Mouse (Mus musculus) hindbrain, embryonic 12.5 days (tissue): Measurements from ENCODE around the gene Vmn2r8. TPM values are rescaled to one million over a fixed set of nuclear protein-coding genes. Genes with fewer than 3 reads are reported as not detected.

Experiments
- ATAC-seq: fragments of 200-750 bp; cut with Nextera tagmentation; 2 replicates; pipeline ENCODE4 v1.8.0; 2017; ENCODE audit warnings: moderate TSS enrichment; ENCODE audit not compliant: low FRiP score
- H3K27ac ChIP-seq: fragments of 300-500 bp; sonication (generic); 2 replicates; pipeline ENCODE4 v1.5.1; 2016; ENCODE audit warnings: mild to moderate bottlenecking
- H3K27me3 ChIP-seq: fragments of 300-500 bp; sonication (generic); 2 replicates; pipeline ENCODE4 v1.6.1; 2016; ENCODE audit warnings: mild to moderate bottlenecking
- H3K36me3 ChIP-seq: fragments of 300-500 bp; sonication (generic); 2 replicates; pipeline ENCODE4 v1.6.1; 2016; ENCODE audit warnings: mild to moderate bottlenecking
- H3K4me1 ChIP-seq: fragments of 300-500 bp; sonication (generic); 2 replicates; pipeline ENCODE4 v1.6.1; 2016
- H3K4me2 ChIP-seq: fragments of 300-500 bp; sonication (generic); replicated peaks from 2 replicates; pipeline ENCODE4 v1.6.1; 2016; ENCODE audit warnings: mild to moderate bottlenecking
- H3K4me3 ChIP-seq: fragments of 300-500 bp; sonication (generic); 2 replicates; pipeline ENCODE4 v1.5.1; 2016; ENCODE audit warnings: mild to moderate bottlenecking
- H3K9ac ChIP-seq: fragments of 300-500 bp; sonication (generic); 2 replicates; pipeline ENCODE4 v1.6.1; 2016; ENCODE audit warnings: mild to moderate bottlenecking, moderate library complexity
- H3K9me3 ChIP-seq: fragments of 300-500 bp; sonication (generic); replicated peaks from 2 replicates; pipeline ENCODE4 v1.6.1; 2016; ENCODE audit warnings: mild to moderate bottlenecking
- WGBS: fragments of 180-500 bp; shearing (Covaris S2); methylation state at CpG from one replicate; pipeline ENCODE4 v1.1.7; 2016; 5-methylcytosine and 5-hydroxymethylcytosine counted together
- polyA plus RNA-seq: library from polyadenylated mRNA; unstranded; fragments of >200 nt; fragmentation: Nextera tagmentation; extraction: Ambion mirVana; gene quantifications from 2 replicates; pipeline ENCODE4 v1.2.1, GENCODE M21; 2016

Vmn2r8 gene
- polyA plus RNA-seq, 1 experiment from 2014 or later: not detected

DNA sequence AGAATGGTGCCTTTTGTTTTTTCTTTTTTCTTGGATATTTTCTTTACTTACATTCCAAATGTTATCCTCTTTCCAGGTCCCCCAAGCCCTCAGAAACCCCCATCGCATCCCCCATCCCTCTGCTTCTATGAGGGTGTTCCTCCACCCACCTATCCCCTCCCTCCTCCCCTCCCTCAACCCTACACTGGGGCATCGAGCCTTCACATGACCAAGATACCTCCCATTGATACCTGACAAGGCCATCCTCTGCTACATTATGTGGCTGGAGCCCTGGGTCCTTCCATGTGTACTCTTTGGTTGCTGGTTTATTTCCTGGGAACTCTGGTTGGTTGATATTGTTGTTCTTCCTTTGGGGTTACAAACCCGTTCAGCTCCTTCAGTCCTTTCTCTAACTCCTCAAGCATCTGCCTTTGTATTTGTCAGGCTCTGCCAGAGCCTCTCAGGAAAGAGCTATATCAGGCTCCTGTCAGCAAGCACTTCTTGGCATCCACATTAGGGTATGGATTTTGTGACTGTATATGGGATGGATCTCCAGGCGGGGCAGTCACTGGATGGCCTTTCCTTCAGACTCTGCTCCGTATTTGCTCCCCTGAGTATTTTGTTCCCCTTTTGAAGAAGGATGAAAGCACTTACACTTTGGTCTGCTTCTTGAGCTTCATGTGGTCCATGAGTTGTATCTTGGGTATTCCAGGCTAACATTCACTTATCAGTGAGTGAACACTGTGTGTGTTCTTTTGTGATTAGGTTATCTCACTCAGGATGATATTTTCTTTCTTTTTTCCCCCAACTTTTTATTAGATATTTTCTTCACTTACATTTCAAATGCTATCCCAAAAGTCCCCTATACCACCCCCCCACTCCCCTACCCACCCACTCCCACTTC is 58.1 kb downstream of the Vmn2r8 start:
- Histone ChIP-seq H3K9ac (no peak overlapping the region), H3K4me1 (no peaks in the 10 kb centered on the region), H3K9me3 (no peaks in the 10 kb centered on the region), H3K27me3 (no peaks in the 10 kb centered on the region), H3K27ac (no peak overlapping the region), H3K36me3 (no peaks in the 10 kb centered on the region), H3K4me2 (no peak overlapping the region), H3K4me3 (no peak overlapping the region)
- ATAC-seq: no peak
- WGBS: 91% methylated on average over 5 of the region's 5 CpGs

DNA sequence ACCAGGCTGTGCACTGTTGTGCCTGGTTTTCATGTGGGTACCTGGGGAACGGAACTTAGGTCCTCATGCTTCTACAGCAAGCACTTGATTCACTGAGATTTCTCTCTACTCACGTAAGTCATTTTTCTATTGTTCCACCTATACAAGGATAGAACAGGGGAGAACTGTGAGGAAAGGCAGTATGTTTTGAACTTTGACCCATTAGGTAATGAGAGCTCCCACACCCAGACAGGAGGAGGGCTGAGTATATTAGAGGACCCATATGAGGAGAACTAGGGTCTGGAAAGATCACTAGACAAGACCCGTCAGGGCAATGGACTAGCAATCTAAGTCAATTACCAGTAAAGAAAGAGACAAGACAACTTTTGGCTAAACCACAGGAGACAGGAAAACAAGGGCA is 64.0 kb downstream of the Vmn2r8 start:
- Histone ChIP-seq H3K27me3 (no peaks in the 10 kb centered on the region), H3K27ac (no peak overlapping the region), H3K9ac (no peak overlapping the region), H3K4me2 (no peak overlapping the region), H3K4me1 (no peaks in the 10 kb centered on the region), H3K36me3 (no peaks in the 10 kb centered on the region), H3K4me3 (no peak overlapping the region), H3K9me3 (no peaks in the 10 kb centered on the region)
- no peak for ATAC-seq
- WGBS: 82% methylated on average over 3 of the region's 3 CpGs

DNA sequence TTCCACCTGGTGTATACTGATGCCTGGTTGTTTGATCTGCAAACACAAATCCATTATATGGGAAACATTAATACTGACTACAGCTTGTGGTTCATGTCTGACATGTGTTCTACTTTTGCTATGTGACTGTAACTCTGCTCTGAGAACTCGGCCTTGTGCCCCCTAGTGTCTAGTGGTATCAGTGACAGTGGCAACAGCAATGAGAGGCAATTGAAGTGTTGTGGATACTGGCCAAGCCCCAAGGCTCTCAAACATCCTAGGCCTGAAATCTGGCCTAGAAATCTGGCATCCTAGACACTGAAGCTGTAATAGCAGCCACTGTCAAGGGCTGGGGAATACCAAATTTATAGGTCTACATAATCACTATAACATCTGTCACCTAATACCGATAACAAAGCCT is 64.8 kb downstream of the Vmn2r8 start:
- H3K4me1 ChIP-seq: no peaks in the 10 kb centered on the region
- no peak overlapping the region for H3K27ac ChIP-seq
- no peak overlapping the region for H3K4me2 ChIP-seq
- no peak for ATAC-seq
- 64% methylated on average over 2 of the region's 2 CpGs for WGBS
- no peak overlapping the region for H3K9ac ChIP-seq
- H3K27me3 ChIP-seq: no peaks in the 10 kb centered on the region
- H3K9me3 ChIP-seq: no peaks in the 10 kb centered on the region
- H3K36me3 ChIP-seq: no peaks in the 10 kb centered on the region
- H3K4me3 ChIP-seq: no peak overlapping the region

DNA sequence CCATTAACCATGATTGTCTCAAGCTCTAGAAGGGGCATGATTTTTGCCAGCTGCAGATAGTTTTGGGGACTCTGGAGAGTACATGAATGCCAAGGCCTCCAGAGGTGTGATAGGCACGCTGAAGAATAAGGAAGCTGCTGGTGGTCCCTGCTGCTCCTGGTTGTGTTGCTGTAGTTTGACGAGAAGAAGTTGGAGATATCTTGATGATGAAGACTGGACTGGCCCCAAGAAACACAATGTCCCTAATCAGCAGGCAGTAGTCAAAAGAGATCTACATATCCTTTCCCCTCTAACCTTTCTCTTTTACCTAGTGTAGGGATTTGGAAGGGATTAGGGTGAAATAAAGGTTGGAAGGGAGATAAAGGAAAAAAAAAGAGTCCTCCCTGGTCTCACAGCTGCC is 66.1 kb downstream of the Vmn2r8 start:
- no peak for ATAC-seq
- WGBS: 68% methylated on average over 2 of the region's 2 CpGs

DNA sequence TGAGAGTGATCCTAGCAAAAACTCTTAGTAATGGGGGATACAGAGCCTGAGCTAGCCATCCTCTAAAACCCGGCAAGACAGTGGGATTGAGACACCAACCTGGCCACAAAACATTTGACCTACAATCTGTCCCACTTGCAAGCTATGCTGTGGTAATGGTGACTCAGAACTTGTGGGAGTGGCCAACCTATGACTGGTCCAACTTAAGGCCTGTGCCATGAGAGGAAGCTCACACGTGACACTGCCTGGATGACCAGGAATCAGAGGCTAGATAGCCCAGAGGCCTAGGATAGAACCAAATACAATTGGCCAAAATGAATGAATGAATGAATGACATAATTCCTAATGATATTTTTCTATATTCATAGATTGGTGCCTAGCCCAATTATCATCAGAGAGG is 66.8 kb downstream of the Vmn2r8 start:
- Histone ChIP-seq H3K9ac (no peak overlapping the region), H3K36me3 (no peaks in the 10 kb centered on the region), H3K4me3 (no peak overlapping the region), H3K27ac (no peak overlapping the region), H3K27me3 (no peaks in the 10 kb centered on the region), H3K4me1 (no peaks in the 10 kb centered on the region), H3K4me2 (no peak overlapping the region), H3K9me3 (no peaks in the 10 kb centered on the region)
- ATAC-seq: no peak
- WGBS: 85% methylated on average over 2 of the region's 2 CpGs

More for the DNA sequence above, 66.1 kb downstream of the Vmn2r8 start:
- Histone ChIP-seq H3K36me3 (no peaks in the 10 kb centered on the region), H3K27me3 (no peaks in the 10 kb centered on the region), H3K27ac (no peak overlapping the region), H3K4me3 (no peak overlapping the region), H3K4me2 (no peak overlapping the region), H3K4me1 (no peaks in the 10 kb centered on the region), H3K9ac (no peak overlapping the region), H3K9me3 (no peaks in the 10 kb centered on the region)

Other genes with a start within 250 kb of the Vmn2r8 start
- gene Gak, start 179.1 kb downstream of the Vmn2r8 start, polyA plus RNA-seq: 54.3 and 63.2 TPM in 2 replicates
- gene Tmem175, start 179.1 kb downstream of the Vmn2r8 start, polyA plus RNA-seq: 21.6 and 22.3 TPM in 2 replicates
- gene Idua, start 148.5 kb downstream of the Vmn2r8 start, polyA plus RNA-seq: 11.2 and 12.9 TPM in 2 replicates
- gene Dgkq, start 139.2 kb downstream of the Vmn2r8 start, polyA plus RNA-seq: 21.9 and 23.5 TPM in 2 replicates
- gene Slc26a1, start 133.3 kb downstream of the Vmn2r8 start, polyA plus RNA-seq: 1.6 and 1.7 TPM in 2 replicates
- gene Fgfrl1, start 116.5 kb downstream of the Vmn2r8 start, polyA plus RNA-seq: 25.3 and 29.4 TPM in 2 replicates
- gene Rnf212, start 33.9 kb downstream of the Vmn2r8 start, polyA plus RNA-seq: 0.65 and 0.76 TPM in 2 replicates
- gene Tmed11, start 13.5 kb downstream of the Vmn2r8 start, polyA plus RNA-seq: not detected in 2 replicates
- not detected in 2 replicates for gene Vmn2r9, start 43.8 kb upstream of the Vmn2r8 start, polyA plus RNA-seq
- not detected in 2 replicates for gene Vmn2r10, start 197.7 kb upstream of the Vmn2r8 start, polyA plus RNA-seq